Mouse (Mus musculus) megakaryocyte, adult 5-6 weeks (primary cell): ENCODE measurements at regions not wholly inside any gene's neighbourhood (a gene's known extent, or its start where the extent isn't known, plus 50 kb on each side); places are given as distances from the start of the nearest gene placed in this dataset.

Experiments used
- ATAC-seq: 2 replicates; pipeline ENCODE4 v1.8.0; 2016; ENCODE audit warnings: mild to moderate bottlenecking, inconsistent platforms; ENCODE audit not compliant: poor library complexity, severe bottlenecking

- no peak for ATAC-seq
Measured at GRCm38 (mm10) chr16:50859513-50859912, 268.6 kb upstream of the Ccdc54 start.

- ATAC-seq, result no peak
Measured at GRCm38 (mm10) chr16:50852081-50852480, 261.1 kb upstream of the Ccdc54 start.

GRCm38 (mm10) chr16:50847693-50848092 is 256.7 kb upstream of the Ccdc54 start:
- ATAC-seq, result no peak

- ATAC-seq, result no peak
Measured at GRCm38 (mm10) chr16:50846505-50846904, 255.6 kb upstream of the Ccdc54 start.

- peak; percentile 64 for ATAC-seq
Measured at GRCm38 (mm10) chr16:50841677-50842580, 251.0 kb upstream of the Ccdc54 start.

- ATAC-seq, result no peak
Measured at GRCm38 (mm10) chr16:50841205-50841604, 250.3 kb upstream of the Ccdc54 start.

- no peak for ATAC-seq
Measured at GRCm38 (mm10) chr16:50839665-50840064, 248.7 kb upstream of the Ccdc54 start.

- no peak for ATAC-seq
Measured at GRCm38 (mm10) chr16:50837416-50837815, 246.5 kb upstream of the Ccdc54 start.

GRCm38 (mm10) chr16:50836457-50836856 is 245.5 kb upstream of the Ccdc54 start:
- ATAC-seq, result no peak

GRCm38 (mm10) chr16:50833357-50833756 is 242.4 kb upstream of the Ccdc54 start:
- no peak for ATAC-seq

GRCm38 (mm10) chr16:50822352-50822751 is 231.4 kb upstream of the Ccdc54 start:
- no peak for ATAC-seq

- no peak for ATAC-seq
Measured at GRCm38 (mm10) chr16:50814626-50815025, 223.7 kb upstream of the Ccdc54 start.

GRCm38 (mm10) chr16:50799145-50799794 is 208.3 kb upstream of the Ccdc54 start:
- no peak for ATAC-seq

- ATAC-seq, result no peak
Measured at GRCm38 (mm10) chr16:50798095-50798494, 207.1 kb upstream of the Ccdc54 start.

- ATAC-seq, result no peak
Measured at GRCm38 (mm10) chr16:50792960-50793359, 202.0 kb upstream of the Ccdc54 start.

- no peak for ATAC-seq
Measured at GRCm38 (mm10) chr16:50792506-50792905, 201.6 kb upstream of the Ccdc54 start.

- ATAC-seq, result no peak
Measured at GRCm38 (mm10) chr16:50788702-50789101, 197.7 kb upstream of the Ccdc54 start.

GRCm38 (mm10) chr16:50786199-50786598 is 195.2 kb upstream of the Ccdc54 start:
- ATAC-seq, result no peak

- ATAC-seq, result no peak
Measured at GRCm38 (mm10) chr16:50785384-50785783, 194.4 kb upstream of the Ccdc54 start.

GRCm38 (mm10) chr16:50784651-50785228 is 193.8 kb upstream of the Ccdc54 start:
- ATAC-seq, result no peak

GRCm38 (mm10) chr16:50783784-50784650 is 193.1 kb upstream of the Ccdc54 start:
- ATAC-seq, result no peak
